Mouse (Mus musculus): ENCODE measurements around the gene Vmn1r47.
"Not testable (repeated sequence)": the region's sequence is repeated elsewhere in the genome, so short reads cannot be mapped to it uniquely, and the experiment has no call there.

Vmn1r47 gene

GRCm38 (mm10) chr6:90015847-90016246, at the start of gene Vmn1r47:
Gene Vmn1r47, plus strand, starts transcription at chr6:90016147.
- DNase-seq (ENCODE audit: low spot score in 2 of 2) = not testable (repeated sequence)

GRCm38 (mm10) chr6:89966341-89966740, 49.6 kb upstream of the Vmn1r47 start:
- no peak for DNase-seq (ENCODE audit: low spot score in 2 of 2)

GRCm38 (mm10) chr6:89969013-89969412, 46.9 kb upstream of the Vmn1r47 start, which contains the start of gene Vmn1r46:
Gene Vmn1r46, plus strand, starts transcription at chr6:89969313.
- DNase-seq (ENCODE audit: low spot score in 2 of 2) = no peak

GRCm38 (mm10) chr6:89985989-89986388, 30.0 kb upstream of the Vmn1r47 start:
- DNase-seq (ENCODE audit: low spot score in 2 of 2) = no peak

- not testable (repeated sequence) for DNase-seq (ENCODE audit: low spot score in 2 of 2)
Observed at GRCm38 (mm10) chr6:90036741-90037140, 20.8 kb downstream of the Vmn1r47 start, which contains the start of gene Vmn1r48. Gene Vmn1r48, minus strand, starts transcription at chr6:90036841.
